Mouse (Mus musculus) CH12.LX (cell line): ENCODE data around the gene Bnipl.

Experiments used
- CTCF ChIP-seq, 2 experiments: IDR thresholded peaks in 1 of 2; conservative IDR thresholded peaks in 1 of 2; 2 replicates each; pipeline ENCODE4 v1.5.1; 2011 to 2012; ENCODE audit warnings: low read depth in 2 of 2, low read length in 2 of 2, improper control_type of control experiment in 1 of 2, inconsistent platforms in 1 of 2, mild to moderate bottlenecking in 1 of 2, moderate library complexity in 1 of 2
- POLR2A ChIP-seq: IDR thresholded peaks from 2 replicates; pipeline ENCODE4 v1.6.1; 2011; ENCODE audit warnings: low read depth, mild to moderate bottlenecking, improper control_type of control experiment, low read length
- ZNF384 ChIP-seq: IDR thresholded peaks from 2 replicates; pipeline ENCODE4 v1.6.1; 2012; ENCODE audit warnings: low read depth, low read length, improper control_type of control experiment, inconsistent platforms

DNA sequence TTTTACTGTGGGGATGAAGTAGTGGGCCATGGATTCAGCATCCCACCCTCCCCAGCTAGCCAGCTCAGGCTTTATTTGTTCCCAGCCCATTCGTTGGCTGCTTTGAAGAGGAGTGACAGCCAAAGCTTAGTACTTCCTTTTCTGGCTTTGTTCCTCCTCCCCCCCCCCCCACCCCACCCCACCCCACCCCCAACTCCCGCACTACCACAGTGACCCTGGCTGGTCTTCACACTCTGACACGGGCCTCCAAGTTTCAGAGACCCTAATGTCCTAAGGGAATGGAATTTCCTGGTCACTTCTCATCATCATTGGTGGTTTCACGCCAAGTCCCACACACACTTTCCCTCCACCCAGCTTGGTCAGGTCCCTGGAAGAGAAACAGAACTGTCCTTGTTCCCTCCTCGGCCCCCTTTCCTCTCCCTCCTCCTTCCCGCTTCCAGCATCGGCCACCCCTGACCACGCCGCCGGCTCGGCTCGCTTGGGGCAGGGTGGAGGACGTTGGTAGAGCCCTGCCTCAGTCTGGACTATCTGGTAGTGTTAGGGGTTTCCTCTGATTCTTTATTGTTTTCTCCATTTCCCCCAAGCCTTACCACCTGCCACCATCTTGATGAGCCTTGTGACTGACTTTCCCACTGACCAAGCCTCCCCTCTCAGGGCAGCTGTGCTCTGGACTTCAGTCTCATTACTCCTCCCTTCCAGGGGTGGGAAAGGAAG, 21.1 kb downstream of the Bnipl start:
- TF ChIP-seq CTCF (conservative IDR thresholded peaks at IDR 0.05 in 1 of 2, IDR thresholded peaks at IDR 0.05 in 1 of 2; ENCODE audit: low read depth in 2 of 2, low read length in 2 of 2) (no peak), POLR2A (peak; percentile 24; the same call in 1 of the 2 replicates), ZNF384 (no peak)
